Mouse (Mus musculus): ENCODE measurements around the gene Usp8. TPM values are rescaled to one million over a fixed set of nuclear protein-coding genes. Genes with fewer than 3 reads are reported as not detected.

The Usp8 gene
- total RNA-seq, 2 experiments from 2014 or later: 44.6 to 48.4 TPM

- intact Hi-C loops (cut with DNase I): no loop called here
- DNase-seq (ENCODE audit: low spot score in 2 of 2): no peak
Measured at GRCm38 (mm10) chr2:126795708-126796107, 88.6 kb downstream of the Usp8 start.

- intact Hi-C loops (cut with DNase I): no loop called here
- no peak for DNase-seq (ENCODE audit: low spot score in 2 of 2)
Measured at GRCm38 (mm10) chr2:126798455-126798854, 91.3 kb downstream of the Usp8 start.

- intact Hi-C loops (cut with DNase I): no loop called here
- DNase-seq (ENCODE audit: low spot score in 2 of 2): no peak
Measured at GRCm38 (mm10) chr2:126801980-126802379, 94.9 kb downstream of the Usp8 start.

Other genes starting within 250 kb of the Usp8 start
- not detected for gene Atp8b4, start 206.7 kb upstream of the Usp8 start, total RNA-seq (2021)
- gene Slc27a2, start 154.9 kb upstream of the Usp8 start, total RNA-seq (2021): 1 to 10 TPM; 6.3 to 8.4 TPM
- under 1 TPM; 0.20 to 0.76 TPM for gene Hdc, start 88.0 kb upstream of the Usp8 start, total RNA-seq (2021)
- 10 to 100 TPM; 17.2 to 22.7 TPM for gene Gabpb1, start 31.0 kb upstream of the Usp8 start, total RNA-seq (2021)
- under 1 TPM; 0.64 to 0.79 TPM for gene Usp50, start 76.1 kb downstream of the Usp8 start, total RNA-seq (2021)
- 10 to 100 TPM; 30.4 to 42.3 TPM for gene Trpm7, start 168.9 kb downstream of the Usp8 start, total RNA-seq (2021)
- gene Sppl2a, start 225.9 kb downstream of the Usp8 start, total RNA-seq (2021): 10 to 100 TPM; 23.7 to 29.2 TPM

All from left cerebral cortex, postnatal 36 days (tissue).